ENCODE assay signal across 13 mouse cellular contexts in genomic region chr2:166251421-166251820, GRCm38 (mm10).
DNase-seq lines count a peak whose midpoint lies in the region; ATAC-seq and TF ChIP-seq lines count a peak whose summit lies in the region.
"Had no signal": no experiment of that assay in that cellular context is flagged by ENCODE, and none has a peak within 500 bp of the region (broad histone marks: within the 10 kb centered on the region; RNA-seq: fewer than 3 reads in every experiment).

No protein-coding gene starts in this region.

- peak overlapping the region; percentile 27 for H3K27ac ChIP-seq in ES-Bruce4 (ENCODE audit: insufficient read depth, low read length)
- no peak overlapping the region for H3K27ac ChIP-seq in heart, postnatal 0 days (ENCODE audit: low read depth)
- no peak overlapping the region for H3K27ac ChIP-seq in left cerebral cortex, adult 2 months
- no peak overlapping the region for H3K27ac ChIP-seq in forebrain, embryonic 13.5 days
- H3K27ac ChIP-seq: embryonic facial prominence, embryonic 15.5 days; midbrain, embryonic 12.5 days; neural tube, embryonic 13.5 days had no signal

- H3K27me3 ChIP-seq in ES-Bruce4 (ENCODE audit: control insufficient read depth, insufficient read depth, low read length, poor library complexity, severe bottlenecking), result no peaks in the 10 kb centered on the region
- 0 out of 2 replicates have a peak, but pooled peaks cover 4% of the 10 kb centered on the region for H3K27me3 ChIP-seq in heart, postnatal 0 days (ENCODE audit: control insufficient read depth, insufficient read depth, low read length)
- H3K27me3 ChIP-seq in forebrain, embryonic 13.5 days, result no peaks in the 10 kb centered on the region
- H3K27me3 ChIP-seq: embryonic facial prominence, embryonic 15.5 days; neural tube, embryonic 13.5 days had no signal

- WGBS in heart, postnatal 0 days, result 68% methylated on average over 5 of the region's 5 CpGs
- 79% methylated on average over 5 of the region's 5 CpGs for WGBS in forebrain, embryonic 13.5 days

- no peak for TF ChIP-seq CTCF in ES-Bruce4 (IDR thresholded peaks at IDR 0.05; ENCODE audit: low read depth, low read length)
- TF ChIP-seq CTCF in heart, postnatal 0 days (IDR thresholded peaks at IDR 0.05; ENCODE audit: low read depth), result no peak
- no peak for TF ChIP-seq CTCF in left cerebral cortex, adult 2 months (IDR thresholded peaks at IDR 0.05)

- ATAC-seq in heart, postnatal 0 days (ENCODE audit: insufficient read depth, low read depth), result peak; percentile 24; the same call in 1 of the 2 replicates
- no peak for ATAC-seq in forebrain, embryonic 13.5 days

- intact Hi-C loops in left cerebral cortex, adult 2 months (cut with DNase I), result no loop called here

- TF ChIP-seq EP300 in ES-Bruce4 (IDR thresholded peaks at IDR 0.05; ENCODE audit: insufficient read depth, low read depth, low read length), result no peak
- TF ChIP-seq EP300 in heart, postnatal 0 days (IDR thresholded peaks at IDR 0.05; ENCODE audit: low read depth), result no peak

- DNase-seq in embryo, embryonic 10 days (ENCODE audit: low spot score), result peak; percentile 72
- DNase-seq in embryo, embryonic 11 days, result no peak
- DNase-seq in heart, postnatal 0 days (ENCODE audit: low spot score), result no peak
- peak; percentile 61 to 73 for DNase-seq in kidney, postnatal 4 days
- DNase-seq in cerebellum, adult 11-12 months, result no peak
- no peak for DNase-seq in left cerebral cortex, adult 2 months (ENCODE audit: extremely low spot score in 1 of 2, low spot score in 2 of 2)
- DNase-seq: cerebellum, adult 8-10 months; right cerebral cortex, postnatal 14 days had no signal

- H3K9me3 ChIP-seq in ES-Bruce4 (replicated peaks; ENCODE audit: control insufficient read depth, insufficient read depth, low read length, poor library complexity, severe bottlenecking), result no peaks in the 10 kb centered on the region
- no peaks in the 10 kb centered on the region for H3K9me3 ChIP-seq in heart, postnatal 0 days (replicated peaks; ENCODE audit: control insufficient read depth, low read length)
- H3K9me3 ChIP-seq in forebrain, embryonic 13.5 days (replicated peaks), result no peaks in the 10 kb centered on the region
- H3K9me3 ChIP-seq: embryonic facial prominence, embryonic 15.5 days; midbrain, embryonic 12.5 days; neural tube, embryonic 13.5 days had no signal

- H3K9ac ChIP-seq in ES-Bruce4 (ENCODE audit: low read depth, poor library complexity, severe bottlenecking), result no peak overlapping the region
- no peak overlapping the region for H3K9ac ChIP-seq in heart, postnatal 0 days (replicated peaks; ENCODE audit: low read depth, low read length)
- H3K9ac ChIP-seq in forebrain, embryonic 13.5 days, result no peak overlapping the region
- H3K9ac ChIP-seq: embryonic facial prominence, embryonic 15.5 days; midbrain, embryonic 12.5 days; neural tube, embryonic 13.5 days had no signal

- H3K36me3 ChIP-seq in ES-Bruce4 (ENCODE audit: control insufficient read depth, insufficient read depth, low read length, poor library complexity, severe bottlenecking), result no peaks in the 10 kb centered on the region
- H3K36me3 ChIP-seq in heart, postnatal 0 days (replicated peaks; ENCODE audit: control insufficient read depth, insufficient read depth, low read length), result no peaks in the 10 kb centered on the region
- H3K36me3 ChIP-seq in forebrain, embryonic 13.5 days (ENCODE audit: poor library complexity, severe bottlenecking), result no peaks in the 10 kb centered on the region
- H3K36me3 ChIP-seq: embryonic facial prominence, embryonic 15.5 days; midbrain, embryonic 12.5 days; neural tube, embryonic 13.5 days had no signal

- TF ChIP-seq POLR2A in ES-Bruce4 (IDR thresholded peaks at IDR 0.05; ENCODE audit: insufficient read depth, low read length), result no peak

- H3K4me2 ChIP-seq in heart, postnatal 0 days (ENCODE audit: low read depth, low read length), result no peak overlapping the region
- no peak overlapping the region for H3K4me2 ChIP-seq in forebrain, embryonic 13.5 days
- H3K4me2 ChIP-seq: embryonic facial prominence, embryonic 15.5 days; midbrain, embryonic 12.5 days; neural tube, embryonic 13.5 days had no signal

- H3K4me3 ChIP-seq in ES-Bruce4 (ENCODE audit: low read depth, low read length), result no peak overlapping the region
- no peak overlapping the region for H3K4me3 ChIP-seq in heart, postnatal 0 days (ENCODE audit: low read depth, low read length)
- no peak overlapping the region for H3K4me3 ChIP-seq in left cerebral cortex, adult 2 months
- no peak overlapping the region for H3K4me3 ChIP-seq in forebrain, embryonic 13.5 days
- H3K4me3 ChIP-seq: embryonic facial prominence, embryonic 15.5 days; midbrain, embryonic 12.5 days; neural tube, embryonic 13.5 days had no signal

- peaks cover 16% of the 10 kb centered on the region for H3K4me1 ChIP-seq in ES-Bruce4 (ENCODE audit: control insufficient read depth, insufficient read depth, low read length)
- 0 out of 2 replicates have a peak, but pooled peaks cover 8% of the 10 kb centered on the region for H3K4me1 ChIP-seq in heart, postnatal 0 days (ENCODE audit: control insufficient read depth, insufficient read depth)
- peaks cover 8% of the 10 kb centered on the region for H3K4me1 ChIP-seq in forebrain, embryonic 13.5 days

Comparison
In these comparisons a context has a peak if more than half of its experiments do, and no peak if none do; other contexts are left out.
1. DNase-seq: peak in embryo, embryonic 10 days (single experiment) and kidney, postnatal 4 days (2 of 2); none in embryo, embryonic 11 days (single experiment), heart, postnatal 0 days (single experiment), cerebellum, adult 11-12 months (single experiment) and left cerebral cortex, adult 2 months (0 of 2).